8 mouse cellular contexts compared by ENCODE assay signal in genomic region chr7:118533178-118533578, GRCm38 (mm10). TPM values are rescaled to one million over a fixed set of nuclear protein-coding genes. Genes with fewer than 3 reads are reported as not detected.
DNase-seq lines count a peak whose midpoint lies in the region; ATAC-seq lines count a peak whose summit lies in the region.

TSS of gene Coq7 (minus strand) at chr7:118533356.

- H3K4me3 ChIP-seq in intestine, embryonic 14.5 days (ENCODE audit: low read depth, low read length) = peak within 1 kb of the TSS; percentile 83

- intact Hi-C loops in gastrocnemius, postnatal 36 days (cut with DNase I) = no loop called here
- intact Hi-C loops in left cerebral cortex, postnatal 10 days (cut with DNase I) = loop anchor here (5.0 kb wide), 1 partner anchor 226 kb away; no protein-coding TSS in a partner anchor

- peak within 1 kb of the TSS; percentile 83 for H3K9ac ChIP-seq in intestine, embryonic 14.5 days (ENCODE audit: low read length)

- no peaks in the 10 kb centered on the region for H3K9me3 ChIP-seq in intestine, embryonic 14.5 days (ENCODE audit: control insufficient read depth, low read length)

- DNase-seq in 3134 (ENCODE audit: extremely low read depth, insufficient read length, low spot score) = peak; percentile 95
- peak; percentile 95 for DNase-seq in adrenal gland, postnatal 10 days
- DNase-seq in embryo, embryonic 9.5 days (ENCODE audit: extremely low spot score) = peak; percentile 99
- peak in 1 of 2 experiments; percentile 89 for DNase-seq in gastrocnemius, postnatal 36 days
- peak; percentile 100 for DNase-seq in intestine, embryonic 14.5 days (ENCODE audit: low spot score)
- DNase-seq in left cerebral cortex, postnatal 10 days (ENCODE audit: extremely low spot score in 1 of 2, low spot score in 2 of 2) = peak; percentile 96
- peak; percentile 97 for DNase-seq in right cerebral cortex, postnatal 10 days (ENCODE audit: low spot score in 2 of 2)

- peaks cover 5% of the 10 kb centered on the region; the same call in 1 of the 2 replicates for H3K4me1 ChIP-seq in intestine, embryonic 14.5 days (replicated peaks; ENCODE audit: control insufficient read depth, insufficient read depth, low read length)

- peak within 1 kb of the TSS; percentile 95 for H3K27ac ChIP-seq in intestine, embryonic 14.5 days (ENCODE audit: low read depth)

- no peaks in the 10 kb centered on the region for H3K27me3 ChIP-seq in intestine, embryonic 14.5 days (replicated peaks; ENCODE audit: control insufficient read depth, insufficient read depth, low read length)

- peak; percentile 100 for ATAC-seq in intestine, embryonic 14.5 days (replicated peaks; ENCODE audit: low FRiP score, low TSS enrichment, low read depth)
- ATAC-seq in megakaryocyte progenitor cell, adult 5-6 weeks (replicated peaks; ENCODE audit: poor library complexity) = peak; percentile 93

- under 1% methylated on average over 31 of the region's 31 CpGs for WGBS in intestine, embryonic 14.5 days

- H3K4me2 ChIP-seq in intestine, embryonic 14.5 days (ENCODE audit: low read length) = peak within 1 kb of the TSS; percentile 85

- H3K36me3 ChIP-seq in intestine, embryonic 14.5 days (ENCODE audit: control insufficient read depth, insufficient read depth, low read length) = 0 out of 2 replicates have a peak, but pooled peaks cover 3% of the 10 kb centered on the region

RNA-seq across cellular contexts. Expression of gene Coq7, which starts in this region (rescaled TPM):
- 10 to 100 TPM; 71.9 to 78.3 TPM for total RNA-seq in adrenal gland, postnatal 10 days (2021)
- 10 to 100 TPM; 51.9 to 53.5 TPM for total RNA-seq in gastrocnemius, postnatal 36 days (2021)
- polyA plus RNA-seq in intestine, embryonic 14.5 days (2014; fragmentation: Nextera tagmentation; extraction: Ambion mirVana) = 139 and 142 TPM in 2 replicates
- 10 to 100 TPM; 37.3 to 39.9 TPM for total RNA-seq in left cerebral cortex, postnatal 10 days (2021)
- 32.5 and 36.9 TPM in 2 replicates for total RNA-seq in megakaryocyte progenitor cell, adult 5-6 weeks (2015)
- 32.6 and 39.1 TPM in 2 replicates for total RNA-seq in megakaryocyte progenitor cell, adult 5-6 weeks (2017)
